Mouse (Mus musculus): ENCODE data around the gene Pglyrp4. TPM values are rescaled to one million over a fixed set of nuclear protein-coding genes. Genes with fewer than 3 reads are reported as not detected.

Pglyrp4 gene
- polyA plus RNA-seq (2015; fragmentation: Illumina TruSeq; extraction: RNeasy Lipid Tissue Mini Kit (QIAGEN cat#74804); ENCODE audit: insufficient read depth, low read depth, low replicate concordance), result not detected

GRCm38 (mm10) chr3:90726606-90727005, at the start of gene Pglyrp4:
Pglyrp4 (plus strand) TSS chr3:90726906.

GRCm38 (mm10) chr3:90695613-90696012, 31.1 kb upstream of the Pglyrp4 start, which contains the start of gene S100a9:
S100a9 (minus strand) TSS chr3:90695721.

GRCm38 (mm10) chr3:90777776-90778175, 51.1 kb downstream of the Pglyrp4 start, which contains the start of gene Gm5849:
Gm5849 (minus strand) TSS chr3:90777876.

Other genes with a start within 250 kb of the Pglyrp4 start
- gene Snapin, start 235.9 kb upstream of the Pglyrp4 start, polyA plus RNA-seq (2015; fragmentation: Illumina TruSeq; extraction: RNeasy Lipid Tissue Mini Kit (QIAGEN cat#74804); ENCODE audit: insufficient read depth, low read depth, low replicate concordance), result 11.3 TPM
- gene Chtop, start 217.4 kb upstream of the Pglyrp4 start, polyA plus RNA-seq (2015; fragmentation: Illumina TruSeq; extraction: RNeasy Lipid Tissue Mini Kit (QIAGEN cat#74804); ENCODE audit: insufficient read depth, low read depth, low replicate concordance), result 22.0 TPM
- 42.7 TPM for gene S100a1, start 212.5 kb upstream of the Pglyrp4 start, polyA plus RNA-seq (2015; fragmentation: Illumina TruSeq; extraction: RNeasy Lipid Tissue Mini Kit (QIAGEN cat#74804); ENCODE audit: insufficient read depth, low read depth, low replicate concordance)
- gene S100a13, start 212.5 kb upstream of the Pglyrp4 start, polyA plus RNA-seq (2015; fragmentation: Illumina TruSeq; extraction: RNeasy Lipid Tissue Mini Kit (QIAGEN cat#74804); ENCODE audit: insufficient read depth, low read depth, low replicate concordance), result 22.3 TPM
- gene S100a14, start 200.1 kb upstream of the Pglyrp4 start, polyA plus RNA-seq (2015; fragmentation: Illumina TruSeq; extraction: RNeasy Lipid Tissue Mini Kit (QIAGEN cat#74804); ENCODE audit: insufficient read depth, low read depth, low replicate concordance), result not detected
- gene S100a16, start 189.7 kb upstream of the Pglyrp4 start, polyA plus RNA-seq (2015; fragmentation: Illumina TruSeq; extraction: RNeasy Lipid Tissue Mini Kit (QIAGEN cat#74804); ENCODE audit: insufficient read depth, low read depth, low replicate concordance), result 41.8 TPM
- gene S100a3, start 166.3 kb upstream of the Pglyrp4 start, polyA plus RNA-seq (2015; fragmentation: Illumina TruSeq; extraction: RNeasy Lipid Tissue Mini Kit (QIAGEN cat#74804); ENCODE audit: insufficient read depth, low read depth, low replicate concordance), result not detected
- gene S100a2, start 136.7 kb upstream of the Pglyrp4 start, polyA plus RNA-seq (2015; fragmentation: Illumina TruSeq; extraction: RNeasy Lipid Tissue Mini Kit (QIAGEN cat#74804); ENCODE audit: insufficient read depth, low read depth, low replicate concordance), result not detected
- gene Gm42674, start 125.0 kb upstream of the Pglyrp4 start, polyA plus RNA-seq (2015; fragmentation: Illumina TruSeq; extraction: RNeasy Lipid Tissue Mini Kit (QIAGEN cat#74804); ENCODE audit: insufficient read depth, low read depth, low replicate concordance), result not detected
- 10.9 TPM for gene S100a4, start 123.1 kb upstream of the Pglyrp4 start, polyA plus RNA-seq (2015; fragmentation: Illumina TruSeq; extraction: RNeasy Lipid Tissue Mini Kit (QIAGEN cat#74804); ENCODE audit: insufficient read depth, low read depth, low replicate concordance)
- gene S100a5, start 118.4 kb upstream of the Pglyrp4 start, polyA plus RNA-seq (2015; fragmentation: Illumina TruSeq; extraction: RNeasy Lipid Tissue Mini Kit (QIAGEN cat#74804); ENCODE audit: insufficient read depth, low read depth, low replicate concordance), result not detected
- gene S100a6, start 114.0 kb upstream of the Pglyrp4 start, polyA plus RNA-seq (2015; fragmentation: Illumina TruSeq; extraction: RNeasy Lipid Tissue Mini Kit (QIAGEN cat#74804); ENCODE audit: insufficient read depth, low read depth, low replicate concordance), result 248 TPM
- 0.89 TPM for gene S100a7a, start 72.9 kb upstream of the Pglyrp4 start, polyA plus RNA-seq (2015; fragmentation: Illumina TruSeq; extraction: RNeasy Lipid Tissue Mini Kit (QIAGEN cat#74804); ENCODE audit: insufficient read depth, low read depth, low replicate concordance)
- gene S100a8, start 57.9 kb upstream of the Pglyrp4 start, polyA plus RNA-seq (2015; fragmentation: Illumina TruSeq; extraction: RNeasy Lipid Tissue Mini Kit (QIAGEN cat#74804); ENCODE audit: insufficient read depth, low read depth, low replicate concordance), result not detected
- gene S100a9, start 31.2 kb upstream of the Pglyrp4 start, polyA plus RNA-seq (2015; fragmentation: Illumina TruSeq; extraction: RNeasy Lipid Tissue Mini Kit (QIAGEN cat#74804); ENCODE audit: insufficient read depth, low read depth, low replicate concordance), result not detected
- not detected for gene Gm5849, start 51.0 kb downstream of the Pglyrp4 start, polyA plus RNA-seq (2015; fragmentation: Illumina TruSeq; extraction: RNeasy Lipid Tissue Mini Kit (QIAGEN cat#74804); ENCODE audit: insufficient read depth, low read depth, low replicate concordance)